Mouse (Mus musculus) thymus, adult 2 months (tissue): ENCODE measurements around the gene Gm45713. TPM values are rescaled to one million over a fixed set of nuclear protein-coding genes. Genes with fewer than 3 reads are reported as not detected.
"Not testable (repeated sequence)": the region's sequence is repeated elsewhere in the genome, so short reads cannot be mapped to it uniquely, and the experiment has no call there.

ENCODE experiments used
- DNase-seq: peaks from one replicate; pipeline ENCODE4 v3.0.0; 2021
- H3K27ac ChIP-seq: fragments of 200-500 bp; 2 replicates; pipeline ENCODE4 v1.5.1; 2012; ENCODE audit warnings: low read length, control low read depth; ENCODE audit not compliant: control insufficient read depth, insufficient read depth
- H3K27me3 ChIP-seq: fragments of 200-500 bp; 2 replicates; pipeline ENCODE4 v1.6.1; 2012; ENCODE audit warnings: mild to moderate bottlenecking, low read length, moderate library complexity, mixed read lengths; ENCODE audit not compliant: control insufficient read depth, insufficient read depth
- H3K36me3 ChIP-seq: fragments of 200-500 bp; 2 replicates; pipeline ENCODE4 v1.6.1; 2012; ENCODE audit warnings: mild to moderate bottlenecking, low read length, moderate library complexity; ENCODE audit not compliant: control insufficient read depth, insufficient read depth
- H3K4me1 ChIP-seq: fragments of 200-500 bp; replicated peaks from 2 replicates; pipeline ENCODE4 v1.6.1; 2012; ENCODE audit warnings: low read length; ENCODE audit not compliant: control insufficient read depth, insufficient read depth
- H3K4me3 ChIP-seq: fragments of 200-500 bp; 2 replicates; pipeline ENCODE4 v1.5.1; 2012; ENCODE audit warnings: mild to moderate bottlenecking, low read length, control low read depth, moderate library complexity; ENCODE audit not compliant: control insufficient read depth, insufficient read depth
- CTCF ChIP-seq: fragments of 200-500 bp; IDR thresholded peaks from 2 replicates; pipeline ENCODE4 v1.5.1; 2012; ENCODE audit warnings: mild to moderate bottlenecking, control low read depth, low read length, moderate library complexity, borderline replicate concordance; ENCODE audit not compliant: control insufficient read depth, poor library complexity, insufficient read depth; ENCODE audit errors: extremely low read depth
- POLR2A ChIP-seq: fragments of 200-500 bp; IDR thresholded peaks from 2 replicates; pipeline ENCODE4 v1.6.1; 2012; ENCODE audit warnings: mild to moderate bottlenecking, low read length, control low read depth, moderate library complexity; ENCODE audit not compliant: control insufficient read depth, poor library complexity, insufficient read depth; ENCODE audit errors: extremely low read depth
- WGBS: fragments of 180-500 bp; shearing (Covaris S2); methylation state at CpG from one replicate; pipeline ENCODE4 v1.1.7; 2018; 5-methylcytosine and 5-hydroxymethylcytosine counted together
- polyA plus RNA-seq: library from polyadenylated mRNA; depleted of rRNA; stranded (reverse); fragments of >200 nt; gene quantifications from 2 replicates; pipeline ENCODE4 v1.2.3, GENCODE M21; 2012

The Gm45713 gene
- polyA plus RNA-seq, 1 experiment: 0.27 TPM

- WGBS: 4% methylated on average over 5 of the region's 5 CpGs
- no peak for DNase-seq
- H3K27me3 ChIP-seq: no peaks in the 10 kb centered on the region
- peaks cover 7% of the 10 kb centered on the region for H3K4me1 ChIP-seq
- no peak for TF ChIP-seq CTCF
- TF ChIP-seq POLR2A: no peak
- H3K27ac ChIP-seq: peak overlapping the region; percentile 55; the same call in 1 of the 2 replicates
- H3K36me3 ChIP-seq: no peaks in the 10 kb centered on the region
- peak overlapping the region; percentile 85 for H3K4me3 ChIP-seq
Measured at GRCm38 (mm10) chr7:45153586-45153985, 17.6 kb upstream of the Gm45713 start.

- H3K27ac ChIP-seq, H3K4me3 ChIP-seq, DNase-seq, H3K27me3 ChIP-seq, H3K36me3 ChIP-seq, H3K4me1 ChIP-seq: not testable (repeated sequence)
- WGBS: 88% methylated on average over 2 of the region's 2 CpGs
Measured at GRCm38 (mm10) chr7:45153052-45153451, 17.0 kb upstream of the Gm45713 start.

GRCm38 (mm10) chr7:45151303-45151702 is 15.3 kb upstream of the Gm45713 start:
- no peak overlapping the region for H3K4me3 ChIP-seq
- TF ChIP-seq POLR2A (no peak), CTCF (no peak)
- H3K27ac ChIP-seq: no peak overlapping the region
- DNase-seq: no peak
- H3K4me1 ChIP-seq: peaks cover 7% of the 10 kb centered on the region
- 93% methylated on average over 11 of the region's 11 CpGs for WGBS
- no peaks in the 10 kb centered on the region for H3K36me3 ChIP-seq
- H3K27me3 ChIP-seq: no peaks in the 10 kb centered on the region

GRCm38 (mm10) chr7:45150321-45150720 is 14.3 kb upstream of the Gm45713 start:
- no peak overlapping the region for H3K27ac ChIP-seq
- no peak for DNase-seq
- TF ChIP-seq POLR2A: no peak
- no peak for TF ChIP-seq CTCF
- no peak overlapping the region for H3K4me3 ChIP-seq
- H3K36me3 ChIP-seq: no peaks in the 10 kb centered on the region
- H3K4me1 ChIP-seq: peaks cover 7% of the 10 kb centered on the region
- H3K27me3 ChIP-seq: no peaks in the 10 kb centered on the region
- whole genome bisulfite sequencing: 92% methylated on average over 4 of the region's 4 CpGs

- Histone ChIP-seq H3K27me3 (no peaks in the 10 kb centered on the region), H3K4me1 (peaks cover 3% of the 10 kb centered on the region), H3K36me3 (no peaks in the 10 kb centered on the region), H3K4me3 (no peak overlapping the region), H3K27ac (no peak overlapping the region)
- DNase-seq: no peak
- TF ChIP-seq CTCF (no peak), POLR2A (no peak)
- WGBS: 93% methylated on average over 6 of the region's 6 CpGs
Measured at GRCm38 (mm10) chr7:45149545-45149944, 13.5 kb upstream of the Gm45713 start.

- Histone ChIP-seq H3K4me1 (peaks cover 1% of the 10 kb centered on the region), H3K4me3 (no peak overlapping the region), H3K36me3 (no peaks in the 10 kb centered on the region), H3K27ac (no peak overlapping the region), H3K27me3 (no peaks in the 10 kb centered on the region)
- no peak for DNase-seq
- WGBS: 84% methylated on average over 4 of the region's 4 CpGs
- TF ChIP-seq CTCF: no peak
Measured at GRCm38 (mm10) chr7:45148534-45149098, 12.6 kb upstream of the Gm45713 start.

DNA sequence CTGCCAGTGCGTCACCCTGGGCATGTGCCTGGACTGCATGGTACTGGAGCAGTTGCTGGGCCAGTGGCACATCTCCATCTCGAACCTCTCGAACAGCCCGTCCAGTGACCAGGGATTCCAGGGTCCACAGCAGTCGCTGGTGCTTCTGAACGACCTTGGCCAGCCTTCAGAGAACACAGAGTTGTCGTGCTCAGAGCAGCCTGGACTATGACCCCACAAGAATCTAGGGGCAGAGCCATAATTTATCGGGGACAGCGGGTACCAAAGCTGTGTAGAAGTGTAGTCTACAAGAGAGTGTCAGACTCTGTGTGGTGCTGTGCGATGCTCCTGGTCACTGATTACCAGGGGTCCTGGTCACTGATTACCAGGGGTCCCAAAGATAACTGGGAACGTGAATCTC is 11.9 kb upstream of the Gm45713 start:
- TF ChIP-seq POLR2A: no peak
- TF ChIP-seq CTCF: no peak
- Histone ChIP-seq H3K36me3 (no peaks in the 10 kb centered on the region), H3K4me1 (peaks cover 2% of the 10 kb centered on the region), H3K27me3 (no peaks in the 10 kb centered on the region), H3K27ac (no peak overlapping the region), H3K4me3 (no peak overlapping the region)
- WGBS: 99% methylated on average over 11 of the region's 11 CpGs
- DNase-seq: no peak
